Mouse (Mus musculus) heart, adult 18-20 months (tissue): Measurements from ENCODE around the gene Fam129c. TPM values are rescaled to one million over a fixed set of nuclear protein-coding genes. Genes with fewer than 3 reads are reported as not detected.

Source experiments
- DNase-seq, 2 experiments: peaks; one replicate each; pipeline ENCODE4 v3.0.0; 2021 to 2022; ENCODE audit warnings: mixed read lengths in 1 of 2
- total RNA-seq, 2 experiments: library from RNA; stranded (reverse); gene quantifications; 2 replicates each; pipeline ENCODE4 v1.2.3; 2021

Gene Fam129c
- total RNA-seq, 2 experiments from 2014 or later: 0.99 to 1.0 TPM

GRCm38 (mm10) chr8:71610822-71611651 is 13.6 kb downstream of the Fam129c start, which contains the start of gene Colgalt1:
Gene Colgalt1 (plus strand): TSS chr8:71610998.
- peak; percentile 99 for DNase-seq

- DNase-seq: no peak
Observed at GRCm38 (mm10) chr8:71612141-71612540, 14.7 kb downstream of the Fam129c start.

- DNase-seq: peak in 1 of 2 experiments; percentile 35
Observed at GRCm38 (mm10) chr8:71613418-71613817, 16.0 kb downstream of the Fam129c start.

- no peak for DNase-seq
Observed at GRCm38 (mm10) chr8:71619786-71620185, 22.3 kb downstream of the Fam129c start.

- DNase-seq: peak in 1 of 2 experiments; percentile 42
Observed at GRCm38 (mm10) chr8:71625088-71625487, 27.6 kb downstream of the Fam129c start.

GRCm38 (mm10) chr8:71626753-71627152 is 29.3 kb downstream of the Fam129c start:
- no peak for DNase-seq

GRCm38 (mm10) chr8:71627265-71628099 is 30.0 kb downstream of the Fam129c start:
- DNase-seq: peak in 1 of 2 experiments; percentile 49

GRCm38 (mm10) chr8:71628396-71629095 is 31.1 kb downstream of the Fam129c start:
- DNase-seq: no peak

GRCm38 (mm10) chr8:71629096-71629697 is 31.7 kb downstream of the Fam129c start:
- DNase-seq: peak; percentile 96

- DNase-seq: peak; percentile 42 to 57
Observed at GRCm38 (mm10) chr8:71629781-71630212, 32.3 kb downstream of the Fam129c start.

- no peak for DNase-seq
Observed at GRCm38 (mm10) chr8:71630761-71631160, 33.3 kb downstream of the Fam129c start.

- DNase-seq: peak in 1 of 2 experiments; percentile 29
Observed at GRCm38 (mm10) chr8:71631897-71632296, 34.4 kb downstream of the Fam129c start.

- peak; percentile 60 to 66 for DNase-seq
Observed at GRCm38 (mm10) chr8:71633164-71633563, 35.7 kb downstream of the Fam129c start.

- peak; percentile 57 to 58 for DNase-seq
Observed at GRCm38 (mm10) chr8:71633981-71634667, 36.7 kb downstream of the Fam129c start.

GRCm38 (mm10) chr8:71637149-71638095 is 40.0 kb downstream of the Fam129c start:
- no peak for DNase-seq

- DNase-seq: no peak
Observed at GRCm38 (mm10) chr8:71638321-71638720, 40.9 kb downstream of the Fam129c start.

GRCm38 (mm10) chr8:71639318-71639717 is 41.9 kb downstream of the Fam129c start:
- DNase-seq: no peak

- DNase-seq: no peak
Observed at GRCm38 (mm10) chr8:71645510-71645909, 48.1 kb downstream of the Fam129c start.

GRCm38 (mm10) chr8:71654600-71654999 is 57.2 kb downstream of the Fam129c start:
- DNase-seq: no peak
